Mouse (Mus musculus) G1E-ER4 (cell line): ENCODE results near the gene 1700057G04Rik. TPM values are rescaled to one million over a fixed set of nuclear protein-coding genes. Genes with fewer than 3 reads are reported as not detected.

Source experiments
- GATA1 ChIP-seq: IDR thresholded peaks from one replicate; pipeline ENCODE4 v1.8.0; 2012; ENCODE audit warnings: low read length, inconsistent platforms
- polyA plus RNA-seq: library from polyadenylated mRNA; stranded (reverse); fragments of >175 nt; gene quantifications from 2 replicates; pipeline ENCODE4 v1.2.3, GENCODE M21; 2012

Gene 1700057G04Rik
- polyA plus RNA-seq, 1 experiment, result not detected

DNA sequence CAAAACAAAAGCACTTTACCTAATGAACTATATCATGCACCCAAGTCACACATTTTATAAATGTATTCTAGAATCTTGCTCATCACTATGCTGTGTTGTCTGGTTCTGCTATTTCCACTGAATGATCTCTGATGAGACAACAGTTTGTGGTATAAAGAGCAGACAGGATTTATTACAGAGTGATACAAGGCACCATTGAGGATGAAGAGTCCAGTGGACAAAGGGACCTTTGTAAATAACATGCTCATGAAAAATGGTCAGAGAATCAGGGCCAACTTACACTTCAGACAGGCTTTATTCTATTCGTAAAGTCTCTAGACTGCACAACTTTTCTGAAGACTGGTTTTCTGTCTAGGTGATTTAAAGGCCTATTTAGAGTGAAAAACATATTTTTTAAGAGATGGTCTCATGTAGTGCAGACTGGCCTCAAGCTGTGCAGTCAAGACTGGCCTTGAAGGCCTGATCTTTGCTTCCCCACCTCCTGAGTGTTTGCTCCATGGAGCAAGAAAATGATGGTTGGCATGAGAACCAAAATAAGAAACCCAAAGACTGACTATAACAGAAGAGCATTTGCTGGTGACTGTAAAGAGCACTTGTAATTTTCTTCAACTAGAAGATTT lies 51.6 kb downstream of the 1700057G04Rik start:
- TF ChIP-seq GATA1, result no peak

DNA sequence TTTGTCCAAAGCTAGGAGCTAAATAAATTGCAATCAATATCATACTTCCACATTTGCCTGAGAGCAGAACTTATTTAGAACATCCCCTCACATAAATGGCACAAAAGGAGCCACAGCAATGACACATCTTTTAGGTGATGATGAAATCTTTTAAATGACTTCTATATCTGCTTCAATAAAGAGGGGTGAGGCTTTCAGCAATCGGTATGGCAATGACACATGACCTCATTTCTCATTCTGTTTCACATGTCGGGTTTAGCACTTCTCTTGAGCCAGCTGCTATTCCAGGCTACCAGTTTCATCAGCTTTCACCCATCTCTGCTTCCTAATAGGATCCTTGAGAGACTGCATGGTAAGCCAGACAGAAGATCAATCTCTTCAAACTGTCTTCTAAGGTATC lies 54.3 kb downstream of the 1700057G04Rik start:
- TF ChIP-seq GATA1, result no peak

DNA sequence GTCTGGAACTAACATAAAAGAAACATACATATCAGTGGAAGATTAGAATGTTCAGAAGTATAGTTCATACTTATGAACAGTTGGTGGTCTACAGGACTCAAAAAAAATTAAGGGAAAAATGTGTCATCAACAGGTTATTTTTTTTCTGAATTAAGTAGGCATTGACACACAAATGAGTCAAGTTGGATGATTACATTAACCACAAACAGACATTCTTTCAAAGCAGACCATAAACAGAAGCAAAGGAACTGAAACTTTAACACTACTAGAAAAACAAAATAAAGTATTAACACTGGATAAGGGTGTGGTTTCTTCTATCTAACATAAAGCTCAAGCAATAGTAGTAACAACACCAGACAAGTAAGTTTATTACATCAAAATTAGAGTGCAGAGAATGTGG lies 59.7 kb downstream of the 1700057G04Rik start:
- no peak for TF ChIP-seq GATA1

DNA sequence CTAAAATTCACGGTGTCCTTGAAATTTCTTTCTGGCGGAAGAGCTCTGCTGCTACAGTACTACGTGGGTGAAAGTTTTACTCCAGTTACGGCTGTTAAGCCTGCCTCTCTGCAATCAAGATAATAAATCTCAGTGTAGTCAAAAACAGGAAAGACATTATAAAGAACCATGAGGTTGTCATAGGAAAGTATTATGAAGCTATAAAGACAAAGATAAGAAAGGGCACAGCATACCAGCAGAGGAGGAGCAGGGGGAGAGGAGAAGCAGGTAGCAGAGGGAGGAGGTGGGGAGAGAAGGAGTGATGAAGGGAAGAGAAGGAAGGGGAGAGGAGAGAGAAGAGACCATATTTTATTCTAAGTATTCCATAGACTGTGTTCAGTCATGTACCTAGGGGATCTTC lies 64.7 kb downstream of the 1700057G04Rik start:
- no peak for TF ChIP-seq GATA1

DNA sequence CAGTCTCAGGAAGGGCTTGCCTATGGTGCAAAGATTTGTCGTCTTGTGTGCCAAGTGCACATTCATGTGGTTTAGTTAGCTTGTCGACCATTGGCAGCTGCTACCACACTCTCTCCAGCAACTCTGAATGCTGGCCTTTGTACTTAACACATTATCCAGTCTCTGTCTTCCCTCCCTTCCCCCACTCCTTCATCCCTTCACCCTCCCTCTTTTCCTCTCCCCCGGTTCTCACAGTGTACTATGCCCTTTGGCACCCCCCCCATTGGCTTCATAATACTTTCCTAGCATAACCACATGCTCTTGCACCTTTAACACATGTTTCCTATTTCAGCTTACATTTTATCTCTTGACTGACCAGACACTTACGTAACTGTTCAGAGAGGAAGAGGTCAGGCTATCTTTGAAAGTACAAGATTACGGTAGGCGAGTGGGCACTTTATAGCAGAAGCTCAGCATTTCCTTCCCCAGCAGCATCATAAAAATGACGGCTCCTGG lies 65.6 kb downstream of the 1700057G04Rik start:
- TF ChIP-seq GATA1, result no peak

DNA sequence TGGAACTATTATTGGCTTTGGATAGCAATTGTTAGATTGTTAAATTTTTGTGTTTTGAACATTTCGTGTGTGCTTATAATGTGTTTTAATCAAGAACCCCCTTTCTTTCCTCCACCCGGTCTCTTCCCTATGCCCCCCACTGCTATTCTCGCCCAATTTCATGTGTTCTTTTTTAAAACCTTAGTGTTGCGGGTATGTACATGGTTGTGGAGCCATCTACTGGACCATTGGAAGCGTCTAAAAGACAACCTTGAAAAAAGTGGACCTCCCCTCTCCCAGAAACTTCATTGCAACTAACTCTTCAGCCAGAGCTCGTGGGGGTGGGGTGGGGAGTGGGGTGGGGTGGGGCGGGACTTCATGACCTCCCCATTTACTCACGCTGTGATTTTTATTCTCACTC lies 66.2 kb downstream of the 1700057G04Rik start:
- TF ChIP-seq GATA1, result no peak

DNA sequence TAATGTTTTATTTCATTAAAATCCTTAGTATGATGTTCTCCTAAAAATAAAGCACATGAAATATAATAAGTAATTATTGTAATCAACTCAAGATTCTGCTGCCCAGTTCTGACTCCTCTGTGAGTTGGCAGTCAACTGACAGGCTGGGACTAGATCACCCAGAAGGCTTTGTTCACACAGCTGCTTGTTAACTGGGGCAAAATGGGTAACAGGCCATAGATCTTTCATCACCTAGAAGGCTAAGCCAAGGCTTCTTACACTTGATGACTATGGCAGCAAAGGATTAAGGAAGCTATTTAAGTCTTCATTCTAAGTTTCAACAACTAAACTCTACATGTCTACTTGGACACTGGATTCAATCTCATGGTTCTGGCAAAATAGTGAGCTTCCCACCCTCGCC lies 68.8 kb downstream of the 1700057G04Rik start:
- TF ChIP-seq GATA1, result no peak

DNA sequence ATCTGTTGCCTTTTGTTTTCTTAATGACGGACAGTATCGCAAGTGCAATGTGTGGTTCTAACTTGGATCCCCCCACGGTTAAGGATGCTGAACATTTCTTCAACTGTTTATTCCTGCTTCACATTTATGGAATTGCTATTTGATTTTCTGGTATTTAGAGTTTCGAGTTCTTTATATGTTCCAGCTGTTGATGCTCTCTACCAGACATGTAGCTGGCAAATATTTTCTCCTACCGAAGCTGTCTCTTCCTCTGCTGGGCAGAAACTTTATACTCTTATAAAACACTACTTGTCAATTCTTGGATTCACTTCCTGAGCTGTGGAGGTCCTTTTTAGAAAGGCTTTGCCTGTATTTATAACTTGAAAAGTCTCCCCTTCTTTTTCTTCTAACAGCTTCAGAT lies 70.1 kb downstream of the 1700057G04Rik start:
- no peak for TF ChIP-seq GATA1

DNA sequence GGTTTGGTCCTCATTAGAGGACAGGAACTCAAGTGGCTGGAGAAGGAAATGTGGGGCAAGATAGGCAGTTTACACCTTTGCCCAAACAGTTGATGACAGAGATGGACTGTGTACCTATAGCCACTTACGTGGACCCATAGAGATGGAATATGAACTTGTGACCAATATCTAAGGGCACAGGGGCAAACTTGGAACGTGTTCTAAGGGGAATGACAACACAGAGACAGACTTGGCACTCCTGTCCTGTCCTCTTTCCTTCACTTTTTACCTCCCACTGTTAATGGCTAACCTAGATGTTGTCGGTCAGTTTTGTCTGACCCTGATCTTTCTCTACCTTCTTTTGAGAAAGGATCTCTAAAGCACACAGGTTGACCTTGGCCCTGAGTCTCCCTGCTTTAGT lies 74.2 kb downstream of the 1700057G04Rik start:
- no peak for TF ChIP-seq GATA1

DNA sequence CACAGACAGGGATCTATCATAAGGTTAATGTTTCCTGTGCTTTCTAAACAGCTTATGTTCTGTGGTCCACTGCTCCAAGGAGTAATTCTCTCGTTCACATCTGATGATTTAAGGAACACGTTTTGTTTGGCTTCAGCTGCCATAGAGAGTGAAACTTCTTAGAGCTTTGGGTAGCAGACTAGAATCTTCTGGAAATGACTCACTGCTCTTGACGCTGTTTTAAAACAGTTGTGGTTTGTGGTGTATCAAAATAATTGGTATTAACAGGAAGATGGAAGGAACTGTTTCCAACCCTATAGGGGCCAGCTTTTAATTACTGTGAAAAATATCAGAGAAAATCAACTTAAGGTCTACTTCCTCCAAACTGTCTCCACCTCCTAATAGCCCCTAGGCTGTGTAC lies 75.2 kb downstream of the 1700057G04Rik start:
- TF ChIP-seq GATA1, result no peak

DNA sequence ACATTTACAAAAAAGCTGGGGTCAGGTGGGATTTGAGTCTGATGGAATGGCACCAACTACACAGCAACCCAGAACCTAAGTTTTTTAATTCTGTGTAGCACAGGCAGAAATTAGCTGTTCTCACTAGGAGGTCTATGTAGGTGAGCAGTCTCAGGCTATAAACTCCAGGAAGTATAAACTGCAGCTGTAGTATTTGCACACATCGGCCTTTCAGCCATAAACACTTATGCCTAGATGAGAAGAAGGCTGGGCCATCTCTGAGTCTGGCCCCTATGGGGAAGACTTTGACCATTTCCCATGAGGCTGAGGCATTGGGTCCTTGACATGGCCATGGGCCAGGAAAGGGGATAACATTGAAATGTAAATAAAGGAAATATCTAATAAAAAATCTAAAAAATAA lies 76.7 kb downstream of the 1700057G04Rik start:
- TF ChIP-seq GATA1, result no peak

DNA sequence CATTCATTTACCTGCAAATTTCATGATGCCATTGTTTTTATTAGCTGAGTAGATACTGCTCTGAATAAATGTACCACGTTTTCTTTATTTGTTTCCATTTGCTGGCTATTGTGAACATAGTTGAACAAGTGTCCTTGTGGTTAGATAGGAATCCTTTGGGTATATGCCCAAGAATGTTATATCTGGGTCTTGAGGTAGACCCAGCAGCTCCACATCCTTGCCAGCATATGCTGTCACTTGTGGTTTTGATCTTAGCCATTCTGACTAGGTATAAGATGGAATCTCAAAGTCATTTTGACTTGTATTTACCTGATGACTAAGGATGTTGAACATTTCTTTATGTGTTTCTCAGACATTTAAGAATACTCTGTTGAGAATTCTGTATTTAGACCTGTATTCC lies 77.7 kb downstream of the 1700057G04Rik start:
- no peak for TF ChIP-seq GATA1

DNA sequence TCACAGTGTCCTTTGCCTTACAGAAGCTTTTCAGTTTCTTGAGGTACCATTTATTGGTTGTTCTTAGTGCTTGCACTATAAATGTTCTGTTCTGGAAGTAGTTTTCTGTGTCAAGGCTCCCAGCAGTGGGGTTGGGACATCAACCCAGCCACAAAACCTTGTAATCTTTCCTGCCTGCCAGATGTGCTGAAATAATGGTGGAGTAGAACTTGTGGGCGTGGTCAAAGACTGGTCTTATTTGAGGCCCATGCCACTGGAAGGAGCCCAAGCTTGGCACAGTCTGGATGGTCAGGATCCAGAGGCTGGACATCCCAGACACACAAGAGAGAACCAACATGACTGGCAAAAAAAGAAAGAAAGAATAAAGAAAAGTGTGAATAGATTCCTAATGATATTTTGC lies 78.2 kb downstream of the 1700057G04Rik start:
- no peak for TF ChIP-seq GATA1

DNA sequence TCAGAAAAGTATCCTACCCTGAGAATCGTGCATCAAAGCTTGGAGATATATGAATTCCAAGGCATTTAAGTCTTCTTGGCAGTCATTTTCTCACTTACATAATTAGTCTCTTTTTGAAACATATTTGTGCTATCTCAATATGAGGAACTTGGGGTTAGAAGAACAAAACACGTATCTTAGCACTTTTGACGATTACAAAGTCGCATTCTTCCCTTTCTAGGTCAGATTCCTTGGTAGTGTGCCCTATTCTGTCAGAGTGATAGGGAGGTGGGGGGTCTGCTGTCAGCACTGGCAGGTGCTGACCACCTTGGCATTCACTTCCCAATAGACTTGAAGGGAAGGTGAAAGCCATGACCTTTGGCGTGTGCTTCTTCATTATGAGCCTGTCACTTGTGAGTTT lies 93.5 kb downstream of the 1700057G04Rik start:
- no peak for TF ChIP-seq GATA1

Other genes with a start within 250 kb of the 1700057G04Rik start
- gene Plscr5, start 116.4 kb upstream of the 1700057G04Rik start, polyA plus RNA-seq, result not detected in 2 replicates
- gene Plscr1, start 59.6 kb upstream of the 1700057G04Rik start, polyA plus RNA-seq, result 131 and 153 TPM in 2 replicates
- gene Plscr2, start 33.8 kb upstream of the 1700057G04Rik start, polyA plus RNA-seq, result 0.10 TPM in 1 of 2 replicates, not detected in the other
- gene Plscr4, start 148.0 kb downstream of the 1700057G04Rik start, polyA plus RNA-seq, result not detected in 2 replicates
- gene Plod2, start 232.8 kb downstream of the 1700057G04Rik start, polyA plus RNA-seq, result 3.7 and 6.1 TPM in 2 replicates